Mouse (Mus musculus) heart, adult 2 months (tissue): ENCODE results near the gene Gm10306.

ENCODE experiments used
- CTCF ChIP-seq: fragments of 200-600 bp; IDR thresholded peaks from 2 replicates; pipeline ENCODE4 v1.8.1; 2022; ENCODE audit warnings: antibody characterized with exemption, mild to moderate bottlenecking, moderate library complexity
- EP300 ChIP-seq: fragments of 200-500 bp; IDR thresholded peaks from 2 replicates; pipeline ENCODE4 v1.6.1; 2011; ENCODE audit warnings: low read depth, low read length, control low read depth; ENCODE audit not compliant: insufficient read depth
- POLR2A ChIP-seq: fragments of 200-500 bp; IDR thresholded peaks from 2 replicates; pipeline ENCODE4 v1.6.1; 2011; ENCODE audit warnings: mild to moderate bottlenecking, low read depth, low read length, control low read depth; ENCODE audit not compliant: insufficient read depth

GRCm38 (mm10) chr4:94523321-94523720 is 33.0 kb upstream of the Gm10306 start:
- TF ChIP-seq CTCF (peak; percentile 70), POLR2A (no peak), EP300 (no peak)
